Mouse (Mus musculus) spleen, postnatal 36 days (tissue): ENCODE measurements at regions not wholly inside any gene's neighbourhood (a gene's known extent, or its start where the extent isn't known, plus 50 kb on each side); places are given as distances from the start of the nearest gene placed in this dataset.
A peak's percentile ranks its signal among the peaks of the same experiment; 100 is the strongest.

ENCODE experiments used
- DNase-seq, 2 experiments: peaks; one replicate each; pipeline ENCODE4 v3.0.0; 2022; ENCODE audit warnings: low spot score in 2 of 2, mixed read lengths in 1 of 2

DNA sequence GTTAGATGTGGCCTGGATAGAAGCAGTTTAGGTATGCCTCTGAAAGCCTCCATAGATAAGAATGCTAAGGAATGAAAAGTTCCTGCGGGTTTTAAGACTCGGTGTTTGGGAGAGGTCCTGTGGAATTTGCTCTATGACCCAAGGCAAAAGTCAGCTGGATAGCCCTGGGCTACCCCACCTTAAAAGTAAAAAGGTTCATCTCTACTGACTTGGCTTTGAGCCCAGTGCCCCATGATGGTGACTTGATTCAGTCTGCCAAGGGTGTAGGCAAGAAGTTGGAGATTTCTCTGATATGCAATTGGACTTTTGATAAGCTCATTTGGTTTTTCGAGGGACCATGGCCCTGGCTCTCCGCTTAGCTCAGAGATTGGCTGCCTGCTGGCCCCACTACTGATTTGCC, 78.8 kb upstream of the Herc3 start:
- DNase-seq, result no peak

DNA sequence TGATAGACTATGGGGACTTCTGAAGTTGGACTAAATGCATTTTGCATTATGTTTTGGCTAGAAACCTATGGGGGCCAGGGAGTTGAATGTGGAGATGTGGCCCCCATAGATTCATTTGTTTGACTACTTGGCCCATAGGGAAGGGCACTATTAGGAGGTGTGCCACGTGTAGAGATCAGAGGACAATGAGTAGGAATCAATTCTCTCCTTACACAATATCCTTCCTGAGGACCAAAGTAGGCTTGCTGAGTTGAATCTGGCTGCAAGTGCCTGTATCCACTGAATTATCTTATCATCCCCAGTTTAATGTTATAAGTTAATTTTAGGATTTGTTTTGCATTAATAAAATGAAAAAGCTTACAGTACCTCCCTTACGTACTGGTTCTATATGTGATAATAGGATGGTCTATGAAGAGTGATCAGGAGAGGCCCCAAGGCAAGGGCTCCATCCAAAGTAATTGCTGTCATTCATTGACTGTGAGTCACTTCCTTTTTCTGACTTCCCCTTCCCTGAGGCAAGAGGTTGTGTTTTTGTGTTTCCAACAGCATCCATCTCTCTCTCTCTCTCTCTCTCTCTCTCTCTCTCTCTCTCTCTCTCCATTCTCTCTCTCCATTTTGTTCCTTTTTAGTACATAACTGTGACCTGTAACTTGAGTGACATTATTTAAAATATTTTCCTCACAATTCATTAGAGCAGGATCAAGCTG, 74.8 kb upstream of the Herc3 start:
- no peak for DNase-seq

GRCm38 (mm10) chr6:58757339-58757738, 73.9 kb upstream of the Herc3 start:
- DNase-seq, result no peak

DNA sequence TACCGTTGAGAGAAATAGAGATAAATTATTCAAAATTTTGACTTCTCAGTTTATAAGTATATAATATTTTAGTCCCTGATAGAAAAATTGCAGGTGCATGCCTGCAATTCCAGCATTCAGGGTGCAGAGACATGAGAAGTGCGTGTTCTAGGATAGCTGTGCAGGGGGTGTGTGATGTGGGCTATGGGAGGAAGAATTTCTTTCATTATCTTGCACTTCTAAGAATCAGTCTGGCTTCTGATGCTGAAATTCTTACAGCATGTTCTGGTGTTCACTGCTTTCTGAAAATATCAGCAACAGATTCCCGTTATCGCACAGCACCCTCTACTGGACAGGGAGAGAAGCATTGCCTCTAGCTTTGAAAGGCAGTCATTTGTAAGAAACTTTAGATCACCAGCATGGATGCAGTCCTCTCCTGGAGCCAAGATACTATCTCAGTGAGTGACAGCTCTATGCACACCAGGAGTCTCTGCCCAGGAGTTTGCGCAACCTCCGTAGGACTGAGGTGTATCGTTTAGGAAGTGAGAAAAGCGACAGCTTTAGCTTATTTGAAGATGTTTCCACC, 60.5 kb upstream of the Herc3 start:
- DNase-seq, result peak; percentile 15 to 36

- DNase-seq, result no peak
Observed at GRCm38 (mm10) chr6:58772014-58772413, 59.3 kb upstream of the Herc3 start.
